Mouse (Mus musculus): ENCODE measurements around the gene Mrpl47.

GRCm38 (mm10) chr3:32686537-32686936 lies 50.9 kb downstream of the Mrpl47 start:
- no peak for TF ChIP-seq CTCF (IDR thresholded peaks at IDR 0.05; ENCODE audit: borderline replicate concordance, control insufficient read depth, extremely low read depth, insufficient read depth, low read length, poor library complexity)
- TF ChIP-seq POLR2A (IDR thresholded peaks at IDR 0.05; ENCODE audit: control insufficient read depth, extremely low read depth, insufficient read depth, low read length, poor library complexity), result no peak
